Mouse (Mus musculus) forebrain, embryonic 13.5 days (tissue): Measurements from ENCODE around the gene Wdr66. TPM values are rescaled to one million over a fixed set of nuclear protein-coding genes. Genes with fewer than 3 reads are reported as not detected.
A peak's percentile ranks its signal among the peaks of the same experiment; 100 is the strongest.
"Not testable (repeated sequence)": the region's sequence is repeated elsewhere in the genome, so short reads cannot be mapped to it uniquely, and the experiment has no call there.

Source experiments
- ATAC-seq: fragments of 200-750 bp; cut with Nextera tagmentation; 2 replicates; pipeline ENCODE4 v1.8.0; 2017
- H3K27ac ChIP-seq: fragments of 300-500 bp; sonication (generic); 2 replicates; pipeline ENCODE4 v1.5.1; 2015; ENCODE audit warnings: inconsistent platforms, mild to moderate bottlenecking, moderate library complexity
- H3K27me3 ChIP-seq: fragments of 300-500 bp; sonication (generic); 2 replicates; pipeline ENCODE4 v1.6.1; 2015; ENCODE audit warnings: mild to moderate bottlenecking, inconsistent platforms
- H3K36me3 ChIP-seq: fragments of 300-500 bp; sonication (generic); 2 replicates; pipeline ENCODE4 v1.6.1; 2015; ENCODE audit warnings: mild to moderate bottlenecking, inconsistent platforms; ENCODE audit not compliant: poor library complexity, severe bottlenecking
- H3K4me1 ChIP-seq: fragments of 300-500 bp; sonication (generic); 2 replicates; pipeline ENCODE4 v1.6.1; 2015; ENCODE audit warnings: inconsistent platforms
- H3K4me2 ChIP-seq: fragments of 300-500 bp; sonication (generic); 2 replicates; pipeline ENCODE4 v1.6.1; 2015; ENCODE audit warnings: inconsistent platforms, mild to moderate bottlenecking, moderate library complexity
- H3K4me3 ChIP-seq: fragments of 300-500 bp; sonication (generic); 2 replicates; pipeline ENCODE4 v1.5.1; 2015; ENCODE audit warnings: mild to moderate bottlenecking, inconsistent platforms
- H3K9ac ChIP-seq: fragments of 300-500 bp; sonication (generic); 2 replicates; pipeline ENCODE4 v1.6.1; 2015; ENCODE audit warnings: mild to moderate bottlenecking, inconsistent platforms
- H3K9me3 ChIP-seq: fragments of 300-500 bp; sonication (generic); replicated peaks from 2 replicates; pipeline ENCODE4 v1.6.1; 2016; ENCODE audit warnings: inconsistent platforms
- WGBS: fragments of 180-500 bp; shearing (Covaris S2); methylation state at CpG from one replicate; pipeline ENCODE4 v1.1.7; 2015; 5-methylcytosine and 5-hydroxymethylcytosine counted together
- polyA plus RNA-seq: library from polyadenylated mRNA; unstranded; fragments of >200 nt; fragmentation: Nextera tagmentation; extraction: Ambion mirVana; gene quantifications from 2 replicates; pipeline ENCODE4 v1.2.1, GENCODE M21; 2015

Gene Wdr66
- 1.5 and 2.1 TPM in 2 replicates for polyA plus RNA-seq

DNA sequence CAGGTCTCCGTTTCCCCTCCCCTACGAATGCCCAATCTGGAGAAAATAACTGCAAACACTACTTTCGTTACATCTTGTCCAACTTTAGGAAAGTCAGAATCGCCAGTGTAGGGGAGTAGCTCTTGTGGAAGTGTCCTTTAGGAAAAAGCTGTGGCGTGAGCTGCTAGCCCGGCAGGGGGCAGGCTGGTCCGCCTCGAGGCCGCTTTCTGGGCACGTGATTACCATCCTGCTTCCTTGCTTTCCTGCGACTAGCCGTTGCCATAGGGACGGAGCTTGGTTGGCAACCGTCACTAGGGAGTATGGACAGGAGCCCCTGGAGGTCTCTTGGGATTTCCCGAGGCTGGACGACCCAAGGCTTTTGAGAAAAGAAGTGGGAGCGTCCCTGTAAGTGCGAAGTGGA, at the start of gene Wdr66:
Gene Wdr66, plus strand, starts transcription at position 269 of the 400 bp plus-strand sequence.
- Histone ChIP-seq H3K4me3 (peak within 1 kb of the TSS; percentile 30), H3K9me3 (no peaks in the 10 kb centered on the region), H3K4me2 (peak within 1 kb of the TSS; percentile 59), H3K27ac (no peak within 1 kb of the TSS), H3K4me1 (peaks cover 6% of the 10 kb centered on the region), H3K9ac (peak within 1 kb of the TSS; percentile 37), H3K27me3 (no peaks in the 10 kb centered on the region), H3K36me3 (peaks cover 14% of the 10 kb centered on the region)
- 2% methylated on average over 18 of the region's 18 CpGs for WGBS
- peak; percentile 97 for ATAC-seq

- H3K36me3 ChIP-seq, H3K27ac ChIP-seq, H3K27me3 ChIP-seq, H3K9me3 ChIP-seq, H3K4me2 ChIP-seq, ATAC-seq, H3K4me1 ChIP-seq, H3K9ac ChIP-seq, H3K4me3 ChIP-seq: not testable (repeated sequence)
- 47% methylated on average over 4 of the region's 4 CpGs for WGBS
Observed at GRCm38 (mm10) chr5:123202771-123203170, 49.1 kb upstream of the Wdr66 start.

DNA sequence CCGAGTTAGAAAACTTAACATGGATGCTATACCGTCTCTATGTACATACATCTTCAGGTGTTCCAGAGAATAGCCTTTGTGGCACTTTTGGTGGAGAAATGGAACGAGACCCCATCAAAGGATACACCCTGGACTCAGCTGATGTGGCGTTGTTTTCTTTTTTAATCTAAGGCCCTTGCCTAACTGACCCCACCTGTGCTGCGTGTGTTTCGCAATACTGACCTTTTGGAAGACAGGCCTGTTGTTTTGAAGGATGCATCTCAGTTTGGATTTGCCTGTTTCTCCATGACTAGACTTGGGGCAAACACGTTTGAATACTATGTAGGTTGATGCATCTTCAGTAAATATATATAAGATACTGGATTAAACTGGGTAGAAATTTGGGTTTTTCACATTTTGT, 48.3 kb upstream of the Wdr66 start:
- H3K4me3 ChIP-seq, H3K4me1 ChIP-seq, H3K9me3 ChIP-seq, H3K36me3 ChIP-seq, H3K4me2 ChIP-seq, H3K9ac ChIP-seq, ATAC-seq, H3K27ac ChIP-seq, H3K27me3 ChIP-seq: not testable (repeated sequence)
- WGBS: 91% methylated on average over 7 of the region's 7 CpGs

- not testable (repeated sequence) for H3K4me2 ChIP-seq, H3K36me3 ChIP-seq, H3K9me3 ChIP-seq, H3K9ac ChIP-seq, ATAC-seq, H3K4me3 ChIP-seq, H3K4me1 ChIP-seq, H3K27me3 ChIP-seq, H3K27ac ChIP-seq
- WGBS: 86% methylated on average over 5 of the region's 5 CpGs
Observed at GRCm38 (mm10) chr5:123222346-123223050, 29.4 kb upstream of the Wdr66 start.

DNA sequence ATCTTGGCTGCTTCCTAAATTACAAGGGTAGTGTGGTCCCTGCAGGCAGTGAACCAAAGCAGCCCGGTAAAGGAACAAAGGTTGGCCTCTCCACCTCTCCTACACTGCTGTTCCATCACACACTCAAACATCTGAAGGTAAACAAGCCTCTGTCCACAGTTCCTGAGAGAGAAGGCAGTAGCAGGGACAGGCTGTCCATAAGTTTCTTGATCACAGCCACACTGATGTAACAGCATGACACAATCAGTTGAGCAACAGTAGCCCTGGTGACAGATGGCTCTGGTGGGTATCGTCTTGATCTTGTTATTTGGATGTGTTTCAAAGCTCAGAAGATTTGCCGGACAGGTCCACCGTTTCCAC, 28.9 kb upstream of the Wdr66 start:
- Histone ChIP-seq H3K9me3 (no peaks in the 10 kb centered on the region; the same call in 1 of the 2 replicates), H3K27ac (no peak overlapping the region), H3K4me3 (no peak overlapping the region), H3K36me3 (no peaks in the 10 kb centered on the region), H3K4me2 (no peak overlapping the region), H3K9ac (no peak overlapping the region), H3K27me3 (no peaks in the 10 kb centered on the region), H3K4me1 (no peaks in the 10 kb centered on the region)
- ATAC-seq: no peak
- WGBS: 84% methylated on average over 4 of the region's 4 CpGs

- H3K36me3 ChIP-seq, H3K9me3 ChIP-seq, ATAC-seq, H3K4me1 ChIP-seq, H3K27ac ChIP-seq, H3K4me2 ChIP-seq, H3K27me3 ChIP-seq, H3K9ac ChIP-seq, H3K4me3 ChIP-seq: not testable (repeated sequence)
- WGBS: 52% methylated on average over 6 of the region's 6 CpGs
Observed at GRCm38 (mm10) chr5:123223861-123224260, 28.0 kb upstream of the Wdr66 start.

DNA sequence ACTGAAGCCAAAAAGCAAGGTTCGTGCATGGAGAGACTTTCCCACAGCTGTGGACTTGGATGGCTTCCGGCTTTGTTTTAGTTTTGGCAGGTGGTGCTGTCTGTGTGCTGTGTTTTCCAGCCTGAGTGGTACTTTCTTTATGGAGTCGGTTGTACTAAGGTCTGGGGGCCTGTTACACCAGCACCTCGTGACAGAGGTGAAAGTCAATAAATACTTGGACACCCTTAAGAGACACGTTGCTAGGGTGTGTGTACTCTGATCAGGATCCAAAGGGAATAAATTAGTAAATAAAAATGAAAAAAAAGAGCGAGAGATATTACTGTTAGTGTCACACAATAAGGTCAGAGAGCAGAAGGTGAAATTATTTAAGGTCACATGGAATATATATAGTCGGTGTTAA, 25.1 kb upstream of the Wdr66 start:
- H3K4me3 ChIP-seq: no peak overlapping the region
- H3K27me3 ChIP-seq: no peaks in the 10 kb centered on the region
- peaks cover 4% of the 10 kb centered on the region; the same call in 1 of the 2 replicates for H3K36me3 ChIP-seq
- ATAC-seq: no peak
- H3K4me1 ChIP-seq: peaks cover 14% of the 10 kb centered on the region
- no peaks in the 10 kb centered on the region for H3K9me3 ChIP-seq
- H3K27ac ChIP-seq: no peak overlapping the region
- no peak overlapping the region for H3K4me2 ChIP-seq
- no peak overlapping the region for H3K9ac ChIP-seq
- 91% methylated on average over 7 of the region's 7 CpGs for WGBS

DNA sequence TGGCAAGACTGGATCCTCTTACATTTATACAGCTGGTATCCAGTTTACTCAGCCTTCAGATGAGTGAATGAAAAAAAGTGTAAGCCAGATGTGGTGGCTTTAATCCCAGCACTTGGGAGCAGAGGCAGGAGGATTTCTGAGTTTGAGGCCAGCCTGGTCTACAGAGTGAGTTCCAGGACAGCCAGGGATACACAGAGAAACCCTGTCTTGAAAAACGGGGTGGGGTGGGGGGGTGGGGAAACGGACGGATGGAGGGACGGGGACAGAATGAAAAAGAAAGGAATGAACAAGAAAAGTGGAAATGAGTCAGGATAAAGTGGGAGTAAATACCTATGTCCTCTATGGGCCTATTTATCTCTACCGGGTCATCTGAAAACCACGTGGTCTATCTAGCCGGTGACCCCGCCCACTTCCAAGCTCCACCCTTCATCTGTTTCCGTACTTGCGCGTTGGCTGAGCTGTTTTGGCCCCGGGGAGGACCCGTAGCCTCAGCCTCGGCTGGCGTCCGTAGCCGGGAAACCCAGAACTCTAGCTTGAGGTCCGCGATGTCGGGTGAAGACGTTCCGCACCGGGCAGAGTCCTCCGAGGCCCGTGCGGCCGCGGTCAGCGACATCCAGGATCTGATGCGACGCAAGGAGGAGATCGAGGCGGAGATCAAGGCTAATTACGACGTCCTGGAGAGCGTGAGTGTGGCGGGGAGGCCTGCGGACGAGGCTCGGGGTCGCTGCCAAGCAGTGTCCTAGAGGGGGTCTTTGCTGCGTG, 24.0 kb upstream of the Wdr66 start:
- Histone ChIP-seq H3K27ac (no peak overlapping the region), H3K36me3 (peaks cover 4% of the 10 kb centered on the region; the same call in 1 of the 2 replicates), H3K9me3 (no peaks in the 10 kb centered on the region), H3K4me1 (peaks cover 14% of the 10 kb centered on the region), H3K27me3 (no peaks in the 10 kb centered on the region), H3K4me2 (peak overlapping the region; percentile 71), H3K9ac (peak overlapping the region; percentile 86), H3K4me3 (peak overlapping the region; percentile 81)
- peak; percentile 91 for ATAC-seq
- WGBS: 2% methylated on average over 42 of the region's 42 CpGs

DNA sequence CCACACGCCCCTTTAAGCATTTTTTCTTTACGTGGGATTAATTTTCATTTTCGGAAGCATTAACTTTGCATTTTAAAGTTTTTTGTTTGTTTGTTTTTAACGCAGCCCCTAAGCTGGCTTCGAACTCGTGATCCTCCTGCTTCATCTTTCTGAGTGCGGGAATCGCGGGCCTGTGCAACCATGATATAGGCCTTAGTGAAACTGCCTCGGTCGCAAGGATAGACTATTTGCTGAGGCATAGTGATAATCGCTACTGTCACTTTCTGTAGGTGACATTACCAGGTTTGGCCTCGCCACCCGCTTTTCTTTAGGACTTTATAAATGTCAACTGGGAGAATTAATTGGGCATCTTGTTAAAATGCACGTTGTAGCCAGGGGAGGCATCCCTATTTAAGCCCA, 23.4 kb upstream of the Wdr66 start:
- Histone ChIP-seq H3K27me3 (no peaks in the 10 kb centered on the region), H3K4me1 (peaks cover 14% of the 10 kb centered on the region)

DNA sequence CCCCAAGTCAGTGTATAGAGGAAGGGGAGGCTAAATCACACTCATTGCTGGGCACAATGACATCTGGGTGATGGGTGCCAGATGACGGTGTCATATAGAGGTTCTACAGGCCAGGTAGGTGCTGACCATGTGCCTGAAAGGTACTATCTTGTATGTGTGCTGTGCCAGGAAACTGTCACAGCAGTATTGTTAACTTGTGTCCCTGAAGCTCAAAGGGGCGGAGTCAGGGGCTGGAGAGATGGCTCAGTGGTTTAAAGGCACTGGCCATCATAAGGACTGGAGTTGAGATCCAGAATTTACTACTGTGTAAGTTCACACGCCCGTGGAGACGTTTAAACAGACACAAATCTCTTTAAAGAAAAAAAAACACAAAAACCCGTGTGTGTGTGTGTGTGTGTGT, 22.6 kb upstream of the Wdr66 start:
- no peaks in the 10 kb centered on the region for H3K27me3 ChIP-seq
- H3K9me3 ChIP-seq: no peaks in the 10 kb centered on the region
- H3K4me1 ChIP-seq: peaks cover 14% of the 10 kb centered on the region
- no peak overlapping the region for H3K9ac ChIP-seq
- ATAC-seq: no peak
- no peak overlapping the region for H3K27ac ChIP-seq
- WGBS: 91% methylated on average over 6 of the region's 6 CpGs
- H3K4me2 ChIP-seq: peak overlapping the region; percentile 71
- H3K4me3 ChIP-seq: peak overlapping the region; percentile 81; the same call in 1 of the 2 replicates
- peaks cover 5% of the 10 kb centered on the region; the same call in 1 of the 2 replicates for H3K36me3 ChIP-seq

More for the DNA sequence above, 23.4 kb upstream of the Wdr66 start:
- Histone ChIP-seq H3K4me2 (peak overlapping the region; percentile 71), H3K9ac (peak overlapping the region; percentile 86), H3K27ac (no peak overlapping the region), H3K36me3 (peaks cover 4% of the 10 kb centered on the region; the same call in 1 of the 2 replicates), H3K4me3 (peak overlapping the region; percentile 81), H3K9me3 (no peaks in the 10 kb centered on the region)
- 6% methylated on average over 15 of the region's 15 CpGs for WGBS
- ATAC-seq: no peak

DNA sequence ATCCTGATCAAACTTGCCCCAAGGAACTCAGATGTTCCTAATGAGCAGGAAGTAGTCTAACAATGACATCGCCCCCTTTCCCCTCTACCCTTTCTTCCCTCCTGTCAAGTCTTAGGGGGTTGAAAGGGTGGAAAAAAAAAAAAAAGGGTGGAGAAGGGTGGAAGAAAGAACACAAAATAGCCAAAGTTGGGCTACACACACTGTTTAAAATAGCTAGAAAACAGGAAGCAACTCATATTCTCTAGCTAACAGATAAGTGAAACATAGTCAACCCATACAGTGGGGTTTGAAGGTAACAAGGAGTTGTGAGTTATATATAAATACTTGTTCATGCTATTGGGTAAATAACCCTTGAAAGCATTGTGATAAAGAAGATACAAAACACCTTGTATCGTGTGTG, 19.7 kb upstream of the Wdr66 start:
- no peak for ATAC-seq
- H3K9ac ChIP-seq: no peak overlapping the region
- H3K27me3 ChIP-seq: no peaks in the 10 kb centered on the region
- H3K4me2 ChIP-seq: no peak overlapping the region
- H3K27ac ChIP-seq: no peak overlapping the region
- peaks cover 24% of the 10 kb centered on the region for H3K4me1 ChIP-seq
- WGBS: 92% methylated on average over 2 of the region's 2 CpGs
- peaks cover 19% of the 10 kb centered on the region; the same call in 1 of the 2 replicates for H3K36me3 ChIP-seq
- H3K4me3 ChIP-seq: no peak overlapping the region
- no peaks in the 10 kb centered on the region for H3K9me3 ChIP-seq

GRCm38 (mm10) chr5:123235731-123236130, 16.2 kb upstream of the Wdr66 start:
- peaks cover 47% of the 10 kb centered on the region for H3K36me3 ChIP-seq
- no peak overlapping the region for H3K4me3 ChIP-seq
- peak overlapping the region; percentile 71 for H3K27ac ChIP-seq
- H3K4me2 ChIP-seq: no peak overlapping the region
- peak; percentile 10; the same call in 1 of the 2 replicates for ATAC-seq
- no peak overlapping the region for H3K9ac ChIP-seq
- no peaks in the 10 kb centered on the region for H3K27me3 ChIP-seq
- H3K9me3 ChIP-seq: no peaks in the 10 kb centered on the region
- peaks cover 10% of the 10 kb centered on the region for H3K4me1 ChIP-seq
- WGBS: 24% methylated on average over 2 of the region's 2 CpGs
